Mouse (Mus musculus) layer of hippocampus, adult 8-10 months (tissue): ENCODE measurements around the gene Casp12. TPM values are rescaled to one million over a fixed set of nuclear protein-coding genes. Genes with fewer than 3 reads are reported as not detected.

ENCODE experiments used
- total RNA-seq, 4 experiments: library from RNA; stranded (reverse); gene quantifications; 2 replicates each; pipeline ENCODE4 v1.2.4; 2022

The Casp12 gene
- total RNA-seq, 4 experiments from 2014 or later: 1.3 to 2.4 (median 1.3) TPM

Other genes with a start within 250 kb of the Casp12 start
- gene Casp1, start 46.9 kb upstream of the Casp12 start, total RNA-seq: 1 to 10 TPM; 1.5 to 3.6 (median 2.9) TPM
- 1 to 10 TPM in 2 of 4 experiments, under 1 TPM in 2; 0.67 to 3.9 (median 1.9) TPM for gene Casp4, start 36.6 kb upstream of the Casp12 start, total RNA-seq